Mouse (Mus musculus): ENCODE results near the gene Supt20. TPM values are rescaled to one million over a fixed set of nuclear protein-coding genes. Genes with fewer than 3 reads are reported as not detected.
"Not testable (repeated sequence)": the region's sequence is repeated elsewhere in the genome, so short reads cannot be mapped to it uniquely, and the experiment has no call there.

Gene Supt20
- polyA plus RNA-seq, 1 experiment from 2014 or later: 91.3 TPM

GRCm38 (mm10) chr3:54755145-54756041 lies 62.8 kb downstream of the Supt20 start, which contains the start of gene Smad9:
Gene Smad9 (plus strand): TSS chr3:54755582.
- H3K4me1 ChIP-seq (ENCODE audit: control insufficient read depth, insufficient read depth, low read length): peaks cover 6% of the 10 kb centered on the region
- peak within 1 kb of the TSS; percentile 72 for H3K9ac ChIP-seq (ENCODE audit: low read depth, low read length)
- DNase-seq (ENCODE audit: low spot score) (peak; percentile 86), ATAC-seq (ENCODE audit: low read depth) (peak; percentile 88)
- peak within 1 kb of the TSS; percentile 59 for H3K4me3 ChIP-seq (ENCODE audit: low read depth, low read length)
- H3K27ac ChIP-seq (replicated peaks; ENCODE audit: low read depth, low read length): peak within 1 kb of the TSS; percentile 82
- H3K27me3 ChIP-seq (replicated peaks; ENCODE audit: control insufficient read depth, insufficient read depth, low read length): no peaks in the 10 kb centered on the region
- H3K4me2 ChIP-seq (ENCODE audit: low read depth, low read length): peak within 1 kb of the TSS; percentile 93
- H3K36me3 ChIP-seq (ENCODE audit: control insufficient read depth, insufficient read depth, low read length): peaks cover 10% of the 10 kb centered on the region
- 2% methylated on average over 19 of the region's 66 CpGs for WGBS
- H3K9me3 ChIP-seq (ENCODE audit: control insufficient read depth, low read length): no peaks in the 10 kb centered on the region

GRCm38 (mm10) chr3:54756058-54756457 lies 63.5 kb downstream of the Supt20 start:
- ATAC-seq (ENCODE audit: low read depth) (peak; percentile 47; the same call in 1 of the 2 replicates), DNase-seq (ENCODE audit: low spot score) (peak; percentile 56)
- Histone ChIP-seq H3K27me3 (replicated peaks; ENCODE audit: control insufficient read depth, insufficient read depth, low read length) (no peaks in the 10 kb centered on the region), H3K9ac (ENCODE audit: low read depth, low read length) (peak overlapping the region; percentile 72), H3K4me1 (ENCODE audit: control insufficient read depth, insufficient read depth, low read length) (peaks cover 6% of the 10 kb centered on the region), H3K4me3 (ENCODE audit: low read depth, low read length) (peak overlapping the region; percentile 59), H3K4me2 (ENCODE audit: low read depth, low read length) (peak overlapping the region; percentile 93), H3K9me3 (ENCODE audit: control insufficient read depth, low read length) (no peaks in the 10 kb centered on the region), H3K36me3 (ENCODE audit: control insufficient read depth, insufficient read depth, low read length) (peaks cover 6% of the 10 kb centered on the region), H3K27ac (replicated peaks; ENCODE audit: low read depth, low read length) (peak overlapping the region; percentile 82)
- WGBS: 2% methylated on average over 11 of the region's 11 CpGs

GRCm38 (mm10) chr3:54757446-54757845 lies 64.8 kb downstream of the Supt20 start:
- 71% methylated on average over 8 of the region's 8 CpGs for WGBS
- no peak for ATAC-seq (ENCODE audit: low read depth)
- H3K4me3 ChIP-seq (ENCODE audit: low read depth, low read length): no peak overlapping the region
- H3K27ac ChIP-seq (replicated peaks; ENCODE audit: low read depth, low read length): no peak overlapping the region
- no peak overlapping the region for H3K9ac ChIP-seq (ENCODE audit: low read depth, low read length)
- H3K36me3 ChIP-seq (ENCODE audit: control insufficient read depth, insufficient read depth, low read length): no peaks in the 10 kb centered on the region
- DNase-seq (ENCODE audit: low spot score): no peak
- peaks cover 6% of the 10 kb centered on the region for H3K4me1 ChIP-seq (ENCODE audit: control insufficient read depth, insufficient read depth, low read length)
- H3K9me3 ChIP-seq (ENCODE audit: control insufficient read depth, low read length): no peaks in the 10 kb centered on the region
- no peaks in the 10 kb centered on the region for H3K27me3 ChIP-seq (replicated peaks; ENCODE audit: control insufficient read depth, insufficient read depth, low read length)
- H3K4me2 ChIP-seq (ENCODE audit: low read depth, low read length): peak overlapping the region; percentile 93

GRCm38 (mm10) chr3:54759211-54759610 lies 66.6 kb downstream of the Supt20 start:
- DNase-seq (ENCODE audit: low spot score) (peak; percentile 17), ATAC-seq (ENCODE audit: low read depth) (no peak)
- Histone ChIP-seq H3K27ac (replicated peaks; ENCODE audit: low read depth, low read length) (no peak overlapping the region), H3K4me3 (ENCODE audit: low read depth, low read length) (no peak overlapping the region), H3K27me3 (replicated peaks; ENCODE audit: control insufficient read depth, insufficient read depth, low read length) (no peaks in the 10 kb centered on the region), H3K4me1 (ENCODE audit: control insufficient read depth, insufficient read depth, low read length) (peaks cover 6% of the 10 kb centered on the region), H3K9ac (ENCODE audit: low read depth, low read length) (no peak overlapping the region), H3K36me3 (ENCODE audit: control insufficient read depth, insufficient read depth, low read length) (no peaks in the 10 kb centered on the region), H3K4me2 (ENCODE audit: low read depth, low read length) (no peak overlapping the region), H3K9me3 (ENCODE audit: control insufficient read depth, low read length) (no peaks in the 10 kb centered on the region)
- 54% methylated on average over 9 of the region's 9 CpGs for WGBS

- Histone ChIP-seq H3K9me3 (ENCODE audit: control insufficient read depth, low read length) (no peaks in the 10 kb centered on the region), H3K36me3 (ENCODE audit: control insufficient read depth, insufficient read depth, low read length) (no peaks in the 10 kb centered on the region), H3K27ac (replicated peaks; ENCODE audit: low read depth, low read length) (no peak overlapping the region), H3K9ac (ENCODE audit: low read depth, low read length) (no peak overlapping the region), H3K4me2 (ENCODE audit: low read depth, low read length) (no peak overlapping the region), H3K4me3 (ENCODE audit: low read depth, low read length) (no peak overlapping the region), H3K27me3 (replicated peaks; ENCODE audit: control insufficient read depth, insufficient read depth, low read length) (no peaks in the 10 kb centered on the region), H3K4me1 (ENCODE audit: control insufficient read depth, insufficient read depth, low read length) (peaks cover 3% of the 10 kb centered on the region)
- DNase-seq (ENCODE audit: low spot score) (no peak), ATAC-seq (ENCODE audit: low read depth) (no peak)
- 68% methylated on average over 15 of the region's 15 CpGs for WGBS
Measured at GRCm38 (mm10) chr3:54760321-54761115, 67.9 kb downstream of the Supt20 start.

GRCm38 (mm10) chr3:54761258-54761657 lies 68.7 kb downstream of the Supt20 start:
- DNase-seq (ENCODE audit: low spot score): no peak
- WGBS: 80% methylated on average over 1 of the region's 1 CpGs
- no peak overlapping the region for H3K4me3 ChIP-seq (ENCODE audit: low read depth, low read length)

GRCm38 (mm10) chr3:54764418-54764817 lies 71.8 kb downstream of the Supt20 start:
- 46% methylated on average over 18 of the region's 18 CpGs for WGBS
- Histone ChIP-seq H3K9ac (ENCODE audit: low read depth, low read length) (0 out of 2 replicates have a peak overlapping the region, but pooled peaks have one; percentile 11), H3K4me2 (ENCODE audit: low read depth, low read length) (peak overlapping the region; percentile 36), H3K9me3 (ENCODE audit: control insufficient read depth, low read length) (no peaks in the 10 kb centered on the region), H3K27ac (replicated peaks; ENCODE audit: low read depth, low read length) (no peak overlapping the region), H3K4me1 (ENCODE audit: control insufficient read depth, insufficient read depth, low read length) (no peaks in the 10 kb centered on the region), H3K36me3 (ENCODE audit: control insufficient read depth, insufficient read depth, low read length) (no peaks in the 10 kb centered on the region), H3K27me3 (replicated peaks; ENCODE audit: control insufficient read depth, insufficient read depth, low read length) (no peaks in the 10 kb centered on the region), H3K4me3 (ENCODE audit: low read depth, low read length) (peak overlapping the region; percentile 25)
- DNase-seq (ENCODE audit: low spot score) (peak; percentile 40), ATAC-seq (ENCODE audit: low read depth) (peak; percentile 42; the same call in 1 of the 2 replicates)

More at GRCm38 (mm10) chr3:54761258-54761657, 68.7 kb downstream of the Supt20 start:
- H3K4me2 ChIP-seq (ENCODE audit: low read depth, low read length): no peak overlapping the region
- H3K27me3 ChIP-seq (replicated peaks; ENCODE audit: control insufficient read depth, insufficient read depth, low read length): no peaks in the 10 kb centered on the region
- no peaks in the 10 kb centered on the region for H3K9me3 ChIP-seq (ENCODE audit: control insufficient read depth, low read length)
- H3K9ac ChIP-seq (ENCODE audit: low read depth, low read length): no peak overlapping the region
- no peak overlapping the region for H3K27ac ChIP-seq (replicated peaks; ENCODE audit: low read depth, low read length)
- peaks cover under 1% of the 10 kb centered on the region for H3K4me1 ChIP-seq (ENCODE audit: control insufficient read depth, insufficient read depth, low read length)
- no peak for ATAC-seq (ENCODE audit: low read depth)
- no peaks in the 10 kb centered on the region for H3K36me3 ChIP-seq (ENCODE audit: control insufficient read depth, insufficient read depth, low read length)

- not testable (repeated sequence) for ATAC-seq (ENCODE audit: low read depth); H3K4me1 ChIP-seq (ENCODE audit: control insufficient read depth, insufficient read depth, low read length); DNase-seq (ENCODE audit: low spot score); H3K27ac ChIP-seq (replicated peaks; ENCODE audit: low read depth, low read length); H3K9me3 ChIP-seq (ENCODE audit: control insufficient read depth, low read length); H3K4me2 ChIP-seq (ENCODE audit: low read depth, low read length); H3K27me3 ChIP-seq (replicated peaks; ENCODE audit: control insufficient read depth, insufficient read depth, low read length); H3K36me3 ChIP-seq (ENCODE audit: control insufficient read depth, insufficient read depth, low read length); H3K9ac ChIP-seq (ENCODE audit: low read depth, low read length); H3K4me3 ChIP-seq (ENCODE audit: low read depth, low read length)
- WGBS: 89% methylated on average over 6 of the region's 6 CpGs
Measured at GRCm38 (mm10) chr3:54765521-54765920, 72.9 kb downstream of the Supt20 start.

All from embryonic facial prominence, embryonic 14.5 days (tissue).